Mouse (Mus musculus) liver, embryonic 16.5 days (tissue): ENCODE measurements around the gene Polr2j. TPM values are rescaled to one million over a fixed set of nuclear protein-coding genes. Genes with fewer than 3 reads are reported as not detected.

ENCODE experiments used
- ATAC-seq: fragments of 200-750 bp; cut with Nextera tagmentation; 2 replicates; pipeline ENCODE4 v1.8.0; 2017; ENCODE audit warnings: low read depth, mild to moderate bottlenecking, moderate number of reproducible peaks, moderate library complexity
- H3K27ac ChIP-seq: fragments of 300-500 bp; sonication (generic); 2 replicates; pipeline ENCODE4 v1.5.1; 2014; ENCODE audit warnings: mild to moderate bottlenecking, low read length
- H3K27me3 ChIP-seq: fragments of 300-500 bp; sonication (generic); 2 replicates; pipeline ENCODE4 v1.6.1; 2014; ENCODE audit warnings: low read depth, low read length, mixed read lengths; ENCODE audit not compliant: control insufficient read depth, insufficient read depth
- H3K36me3 ChIP-seq: fragments of 300-500 bp; sonication (generic); 2 replicates; pipeline ENCODE4 v1.6.1; 2014; ENCODE audit warnings: mild to moderate bottlenecking; ENCODE audit not compliant: control insufficient read depth, insufficient read depth
- H3K4me1 ChIP-seq: fragments of 300-500 bp; sonication (generic); 2 replicates; pipeline ENCODE4 v1.6.1; 2014; ENCODE audit warnings: low read depth, low read length, mixed read lengths; ENCODE audit not compliant: control insufficient read depth
- H3K4me2 ChIP-seq: fragments of 300-500 bp; sonication (generic); 2 replicates; pipeline ENCODE4 v1.6.1; 2014; ENCODE audit warnings: low read depth, low read length, mixed read lengths
- H3K4me3 ChIP-seq: fragments of 300-500 bp; sonication (generic); 2 replicates; pipeline ENCODE4 v1.5.1; 2014; ENCODE audit warnings: low read depth, mild to moderate bottlenecking, low read length
- H3K9ac ChIP-seq: fragments of 300-500 bp; sonication (generic); 2 replicates; pipeline ENCODE4 v1.6.1; 2014; ENCODE audit warnings: low read depth, low read length
- H3K9me3 ChIP-seq: fragments of 300-500 bp; sonication (generic); replicated peaks from 2 replicates; pipeline ENCODE4 v1.6.1; 2016; ENCODE audit warnings: low read length; ENCODE audit not compliant: control insufficient read depth
- WGBS: fragments of 180-500 bp; shearing (Covaris S2); extraction: QIAGEN DNeasy Blood & Tissue Kit; methylation state at CpG from one replicate; pipeline ENCODE4 v1.1.7; 2014; ENCODE audit not compliant: insufficient replicate concordance; 5-methylcytosine and 5-hydroxymethylcytosine counted together
- microRNA-seq: library from miRNA; unstranded; fragments of <30 nt; microRNA quantifications from one replicate; pipeline ENCODE4, GENCODE M21; 2016
- polyA plus RNA-seq: library from polyadenylated mRNA; unstranded; fragments of >200 nt; fragmentation: Nextera tagmentation; extraction: Ambion mirVana; gene quantifications from 2 replicates; pipeline ENCODE4 v1.2.1, GENCODE M21; 2015

Gene Polr2j
- polyA plus RNA-seq, 1 experiment from 2014 or later, result 104 TPM

GRCm38 (mm10) chr5:136169626-136170511, 53.4 kb downstream of the Polr2j start:
- 0 out of 2 replicates have a peak, but pooled peaks cover 3% of the 10 kb centered on the region for H3K9me3 ChIP-seq
- peak overlapping the region; percentile 91 for H3K4me2 ChIP-seq
- no peaks in the 10 kb centered on the region for H3K27me3 ChIP-seq
- H3K9ac ChIP-seq, result peak overlapping the region; percentile 56
- peak; percentile 26 for ATAC-seq
- H3K4me3 ChIP-seq, result peak overlapping the region; percentile 63
- H3K36me3 ChIP-seq, result peaks cover 3% of the 10 kb centered on the region; the same call in 1 of the 2 replicates
- peaks cover 24% of the 10 kb centered on the region for H3K4me1 ChIP-seq
- H3K27ac ChIP-seq, result peak overlapping the region; percentile 57
- WGBS, result 8% methylated on average over 14 of the region's 15 CpGs

- Histone ChIP-seq H3K36me3 (peaks cover 3% of the 10 kb centered on the region; the same call in 1 of the 2 replicates), H3K27me3 (no peaks in the 10 kb centered on the region), H3K9me3 (0 out of 2 replicates have a peak, but pooled peaks cover 3% of the 10 kb centered on the region), H3K9ac (peak within 1 kb of the TSS; percentile 56), H3K27ac (peak within 1 kb of the TSS; percentile 78), H3K4me1 (peaks cover 24% of the 10 kb centered on the region), H3K4me2 (peak within 1 kb of the TSS; percentile 91), H3K4me3 (peak within 1 kb of the TSS; percentile 63)
- ATAC-seq, result peak; percentile 79
- WGBS, result under 1% methylated on average over 49 of the region's 49 CpGs
Measured at GRCm38 (mm10) chr5:136170512-136171362, 54.3 kb downstream of the Polr2j start, which contains the start of gene Orai2. Gene Orai2, minus strand, starts transcription at chr5:136170713.

DNA sequence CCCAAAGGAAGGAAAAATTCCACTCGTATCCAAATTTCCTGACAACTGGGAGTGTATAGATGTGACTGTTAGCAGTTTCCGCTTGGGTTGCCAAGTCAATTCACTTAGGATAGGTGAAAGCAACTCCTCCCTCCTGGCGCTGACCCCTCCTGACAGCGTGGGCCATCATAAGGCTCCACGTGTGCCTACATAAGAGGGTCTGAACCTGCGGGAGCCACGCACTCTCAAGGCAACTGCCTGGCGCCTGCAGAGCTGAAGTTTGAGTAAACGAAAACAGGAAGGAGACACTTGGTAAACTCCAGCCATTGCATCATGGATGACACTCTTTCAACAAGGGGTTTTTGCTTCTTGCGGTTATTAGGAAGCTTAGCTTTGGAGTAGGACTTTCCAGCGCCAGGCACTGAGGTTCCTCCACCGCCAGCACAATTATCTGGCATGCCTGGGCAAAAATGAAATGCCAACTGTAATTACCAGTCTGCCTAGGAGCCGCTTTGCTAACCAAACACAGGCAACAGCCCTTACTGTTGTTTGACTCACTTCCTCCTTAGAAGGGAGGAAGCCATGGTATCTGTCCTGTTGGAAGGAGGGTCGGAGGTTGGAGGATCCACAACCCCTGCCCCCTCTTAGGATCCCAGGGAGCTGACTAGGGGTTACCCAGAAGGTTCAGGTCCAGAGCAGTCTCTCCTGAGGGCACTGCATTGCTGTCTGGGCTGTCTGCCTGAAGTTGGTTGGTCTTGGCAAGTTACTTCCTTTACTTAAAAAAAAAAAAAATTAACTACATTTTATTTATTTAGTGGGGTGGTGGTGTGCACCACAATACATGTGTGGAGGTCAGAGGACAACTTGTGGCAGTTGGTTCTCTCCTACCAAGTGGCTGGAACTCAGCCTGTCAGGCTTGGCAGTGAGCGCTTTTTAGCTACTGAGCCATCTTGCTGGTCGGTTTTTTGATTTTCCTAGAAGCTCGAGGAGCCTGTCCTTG, 55.2 kb downstream of the Polr2j start:
- H3K36me3 ChIP-seq, result peaks cover 3% of the 10 kb centered on the region; the same call in 1 of the 2 replicates
- no peaks in the 10 kb centered on the region for H3K27me3 ChIP-seq
- H3K27ac ChIP-seq, result peak overlapping the region; percentile 78
- peak overlapping the region; percentile 91 for H3K4me2 ChIP-seq
- H3K9me3 ChIP-seq, result 0 out of 2 replicates have a peak, but pooled peaks cover 3% of the 10 kb centered on the region
- peaks cover 24% of the 10 kb centered on the region for H3K4me1 ChIP-seq
- peak overlapping the region; percentile 63 for H3K4me3 ChIP-seq
- no peak for ATAC-seq
- WGBS, result 11% methylated on average over 17 of the region's 17 CpGs
- peak overlapping the region; percentile 50 for H3K9ac ChIP-seq

Small RNAs within 50 kb of the gene (microRNA-seq; reads per million reads assigned to microRNA genes)
- gene Mir7035, result 0.74 reads per million

Other genes starting within 250 kb of the Polr2j start
- 9.8 and 19.9 TPM in 2 replicates for gene Hspb1, start 228.7 kb upstream of the Polr2j start, polyA plus RNA-seq
- gene Ywhag, start 182.0 kb upstream of the Polr2j start, polyA plus RNA-seq, result 59.2 and 60.1 TPM in 2 replicates
- gene Ssc4d, start 142.1 kb upstream of the Polr2j start, polyA plus RNA-seq, result 1.5 and 1.7 TPM in 2 replicates
- gene Zp3, start 136.5 kb upstream of the Polr2j start, polyA plus RNA-seq, result 0.06 TPM in 1 of 2 replicates, not detected in the other
- gene Dtx2, start 121.8 kb upstream of the Polr2j start, polyA plus RNA-seq, result 6.0 and 6.5 TPM in 2 replicates
- gene Upk3b, start 78.1 kb upstream of the Polr2j start, polyA plus RNA-seq, result 2.9 and 3.6 TPM in 2 replicates
- not detected in 2 replicates for gene Upk3bl, start 62.1 kb upstream of the Polr2j start, polyA plus RNA-seq
- 1.9 and 2.0 TPM in 2 replicates for gene Rasa4, start 32.7 kb upstream of the Polr2j start, polyA plus RNA-seq
- 30.5 and 33.9 TPM in 2 replicates for gene Lrwd1, start 19.4 kb downstream of the Polr2j start, polyA plus RNA-seq
- gene Alkbh4, start 19.5 kb downstream of the Polr2j start, polyA plus RNA-seq, result 11.3 and 12.9 TPM in 2 replicates
- gene Orai2, start 54.1 kb downstream of the Polr2j start, polyA plus RNA-seq, result 3.6 and 4.0 TPM in 2 replicates
- gene Prkrip1, start 82.3 kb downstream of the Polr2j start, polyA plus RNA-seq, result 20.0 and 20.8 TPM in 2 replicates
- gene Sh2b2, start 129.9 kb downstream of the Polr2j start, polyA plus RNA-seq, result 1.9 and 2.1 TPM in 2 replicates